Mouse (Mus musculus): Measurements from ENCODE around the gene Dock9. TPM values are rescaled to one million over a fixed set of nuclear protein-coding genes. Genes with fewer than 3 reads are reported as not detected.

Gene Dock9
- total and polyA plus RNA-seq, 3 experiments, result 9.3 to 12.2 (median 10.3) TPM

DNA sequence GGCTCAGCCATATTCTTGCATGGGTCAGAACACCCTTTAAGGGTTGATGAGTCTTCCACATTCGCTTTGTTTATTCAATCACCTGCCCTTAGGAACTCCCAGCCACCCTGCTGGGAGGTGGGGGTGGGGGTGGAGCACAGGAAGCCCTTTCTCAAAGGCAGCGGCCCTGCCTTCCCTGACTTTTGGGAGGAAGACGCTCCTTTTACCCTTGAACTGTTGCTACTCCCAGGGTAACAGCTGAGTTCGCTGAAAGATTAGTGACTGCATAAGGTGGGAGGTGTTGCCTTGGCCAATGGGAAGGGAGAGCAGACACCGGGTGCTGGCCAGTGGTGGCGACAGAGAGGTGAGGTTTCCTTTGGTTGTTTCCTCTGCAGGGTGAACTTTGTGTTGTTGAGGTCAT is 291.3 kb downstream of the Dock9 start:
- no peak overlapping the region for H3K9ac ChIP-seq (ENCODE audit: insufficient read depth, low read depth)
- no peaks in the 10 kb centered on the region for H3K36me3 ChIP-seq (replicated peaks in 1 of 2; ENCODE audit: control insufficient read depth in 1 of 2, insufficient read depth in 1 of 2, low read length in 1 of 2)
- in situ Hi-C loops (cut with MboI; ENCODE audit: low pct_ligation_motif_present, low pct_unique_long_range_greater_than_20kb, low sequenced_read_pairs), result no loop called here
- H3K4me2 ChIP-seq (ENCODE audit: insufficient read depth, low read depth, poor library complexity, severe bottlenecking), result no peak overlapping the region
- no peak for DNase-seq (ENCODE audit: extremely low read depth)
- no peak overlapping the region for H3K4me3 ChIP-seq (replicated peaks in 1 of 3; ENCODE audit: low read depth in 2 of 3, low read length in 2 of 3, poor library complexity in 1 of 3)
- H3K9me3 ChIP-seq (replicated peaks; ENCODE audit: low read length), result peaks cover 12% of the 10 kb centered on the region
- peaks cover 0 to 3% of the 10 kb centered on the region in 2 experiments; a peak in 1 of 4 replicates for H3K4me1 ChIP-seq (ENCODE audit: control insufficient read depth in 1 of 2, insufficient read depth in 2 of 2)
- H3K79me2 ChIP-seq (replicated peaks; ENCODE audit: control insufficient read depth, extremely low read depth, insufficient read depth, poor library complexity, severe bottlenecking), result no peaks in the 10 kb centered on the region
- no peaks in the 10 kb centered on the region for H3K27me3 ChIP-seq (replicated peaks)
- TF ChIP-seq CTCF (conservative IDR thresholded peaks at IDR 0.05 in 1 of 2, IDR thresholded peaks at IDR 0.05 in 1 of 2; ENCODE audit: low read depth in 2 of 2, low read length in 2 of 2) (peak in 1 of 2 experiments; percentile 13; a peak in 1 of 4 replicates), ETS1 (conservative IDR thresholded peaks at IDR 0.05; ENCODE audit: low read depth, low read length) (no peak)
- no peak overlapping the region for H3K27ac ChIP-seq (ENCODE audit: insufficient read depth, low read depth)
- dilution Hi-C loops (cut with MboI; ENCODE audit: extremely low pct_ligation_motif_present, extremely low pct_unique_long_range_greater_than_20kb, low sequenced_read_pairs), result no loop called here

DNA sequence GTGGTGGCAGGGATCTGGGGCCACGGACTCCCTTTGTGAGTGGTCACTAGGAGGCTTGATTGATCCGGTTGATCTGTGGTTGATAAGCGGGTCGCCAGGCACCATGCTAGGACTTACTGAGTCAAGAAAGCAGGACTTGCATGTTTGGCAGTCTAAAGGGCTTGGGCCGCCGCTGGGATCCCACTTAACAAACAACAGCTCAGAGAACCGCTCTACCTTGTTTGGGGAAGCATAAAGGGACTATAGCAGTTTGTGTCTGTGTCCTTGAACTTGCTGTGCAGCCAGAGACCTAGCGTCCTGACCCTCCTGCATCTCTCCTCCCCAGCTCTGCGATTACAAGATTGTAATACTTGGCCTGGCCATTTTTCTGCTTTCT is 292.2 kb downstream of the Dock9 start:
- Histone ChIP-seq H3K27ac (ENCODE audit: insufficient read depth, low read depth) (no peak overlapping the region), H3K27me3 (replicated peaks) (no peaks in the 10 kb centered on the region), H3K9ac (ENCODE audit: insufficient read depth, low read depth) (no peak overlapping the region), H3K79me2 (replicated peaks; ENCODE audit: control insufficient read depth, extremely low read depth, insufficient read depth, poor library complexity, severe bottlenecking) (no peaks in the 10 kb centered on the region), H3K9me3 (replicated peaks; ENCODE audit: low read length) (peaks cover 4% of the 10 kb centered on the region), H3K36me3 (replicated peaks in 1 of 2; ENCODE audit: control insufficient read depth in 1 of 2, insufficient read depth in 1 of 2, low read length in 1 of 2) (no peaks in the 10 kb centered on the region), H3K4me3 (replicated peaks in 1 of 3; ENCODE audit: low read depth in 2 of 3, low read length in 2 of 3, poor library complexity in 1 of 3) (no peak overlapping the region), H3K4me1 (ENCODE audit: control insufficient read depth in 1 of 2, insufficient read depth in 2 of 2) (peaks cover 0 to 3% of the 10 kb centered on the region in 2 experiments; a peak in 1 of 4 replicates), H3K4me2 (ENCODE audit: insufficient read depth, low read depth, poor library complexity, severe bottlenecking) (no peak overlapping the region)
- DNase-seq (ENCODE audit: extremely low read depth), result no peak
- no peak for TF ChIP-seq EP300 (IDR thresholded peaks at IDR 0.05; ENCODE audit: low read length)
- no peak for TF ChIP-seq GABPA (IDR thresholded peaks at IDR 0.05; ENCODE audit: insufficient replicate concordance, low read depth, low read length)
- TF ChIP-seq KAT2A (IDR thresholded peaks at IDR 0.05; ENCODE audit: insufficient replicate concordance, low read length), result no peak
- TF ChIP-seq ZMIZ1 (IDR thresholded peaks at IDR 0.05; ENCODE audit: low read depth, low read length), result no peak
- TF ChIP-seq POLR2AphosphoS2 (IDR thresholded peaks at IDR 0.05; ENCODE audit: low read depth, low read length), result no peak
- no peak for TF ChIP-seq RCOR1 (conservative IDR thresholded peaks at IDR 0.05; ENCODE audit: low read depth, low read length)
- no peak for TF ChIP-seq NRF1 (IDR thresholded peaks at IDR 0.05; ENCODE audit: low read depth, low read length)
- TF ChIP-seq PAX5 (IDR thresholded peaks at IDR 0.05; ENCODE audit: low read length), result no peak
- no peak for TF ChIP-seq MEF2A (IDR thresholded peaks at IDR 0.05; ENCODE audit: borderline replicate concordance, low read depth, low read length)
- no peak for TF ChIP-seq NELFE (IDR thresholded peaks at IDR 0.05; ENCODE audit: low read depth, low read length)
- TF ChIP-seq CHD2 (IDR thresholded peaks at IDR 0.05; ENCODE audit: low read length), result no peak
- no peak for TF ChIP-seq TBP (conservative IDR thresholded peaks at IDR 0.05; ENCODE audit: low read depth, low read length)
- dilution Hi-C loops (cut with MboI; ENCODE audit: extremely low pct_ligation_motif_present, extremely low pct_unique_long_range_greater_than_20kb, low sequenced_read_pairs), result no loop called here
- in situ Hi-C loops (cut with MboI; ENCODE audit: low pct_ligation_motif_present, low pct_unique_long_range_greater_than_20kb, low sequenced_read_pairs), result no loop called here

All from CH12.LX (cell line).